Mouse (Mus musculus): Measurements from ENCODE around the gene Cacng2.

DNA sequence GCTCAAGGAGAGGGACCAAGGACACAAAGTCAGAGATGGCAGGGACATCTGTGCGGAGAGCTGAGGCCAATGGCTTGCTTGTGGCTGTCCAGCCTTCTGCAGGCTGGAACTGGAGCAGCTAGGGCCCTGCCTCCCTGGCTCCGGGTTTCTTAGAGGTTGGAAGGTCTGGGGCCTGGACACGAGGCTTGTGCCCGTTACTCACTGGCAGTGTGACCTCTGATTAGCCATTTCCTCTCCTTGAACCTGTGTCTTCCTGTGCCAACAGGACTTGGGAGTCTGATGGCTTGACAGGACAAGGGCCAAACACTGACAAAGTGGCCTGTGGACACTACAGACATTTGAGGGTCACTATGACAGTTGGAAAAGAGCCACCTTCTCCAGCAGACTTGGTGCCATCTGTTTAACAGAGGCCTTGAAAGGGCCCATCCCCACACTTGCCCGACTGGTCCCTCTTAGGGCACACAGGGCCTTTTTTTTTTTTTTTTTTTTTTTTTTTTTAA lies 138.6 kb downstream of the Cacng2 start:
- no peak for TF ChIP-seq EP300 (IDR thresholded peaks at IDR 0.05; ENCODE audit: insufficient read depth, low read depth, low read length)
- TF ChIP-seq CTCF (IDR thresholded peaks at IDR 0.05) = no peak
- no peak for TF ChIP-seq POLR2A (IDR thresholded peaks at IDR 0.05; ENCODE audit: insufficient read depth, low read depth, low read length)

All from heart, adult 2 months (tissue).